In the genomic region with DNA sequence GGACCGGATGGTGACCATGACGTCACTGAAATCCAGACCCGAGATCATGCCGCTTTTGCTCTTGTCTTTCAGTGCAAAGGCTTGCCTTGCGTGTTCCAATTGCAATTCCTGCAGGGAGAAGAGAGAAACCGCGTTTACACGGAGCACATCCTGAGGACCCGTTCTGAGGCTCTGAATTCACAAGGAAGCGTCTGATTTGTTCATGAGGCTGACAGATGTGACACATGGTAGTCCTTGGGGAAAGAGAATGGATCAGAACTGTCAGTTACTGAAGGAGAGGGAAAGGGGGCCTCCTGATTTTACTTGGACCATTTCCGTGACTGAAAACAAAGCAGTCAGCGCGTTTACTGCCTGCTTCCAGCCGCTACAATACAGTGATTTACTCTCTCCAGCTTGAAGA, we compare ENCODE assay signal across 14 mouse cellular contexts. TPM values are rescaled to one million over a fixed set of nuclear protein-coding genes. Genes with fewer than 3 reads are reported as not detected.
DNase-seq lines count a peak whose midpoint lies in the region; ATAC-seq and TF ChIP-seq lines count a peak whose summit lies in the region.
"Had no signal": no experiment of that assay in that cellular context is flagged by ENCODE, and none has a peak within 500 bp of the region (broad histone marks: within the 10 kb centered on the region; RNA-seq: fewer than 3 reads in every experiment).

No protein-coding gene starts in this region.

- DNase-seq in hindbrain, postnatal 0 days (ENCODE audit: low spot score): no peak
- no peak for DNase-seq in right cerebral cortex, adult 2 months (ENCODE audit: low spot score in 2 of 2)
- DNase-seq in frontal cortex, postnatal 14 days (ENCODE audit: low spot score in 2 of 2): no peak
- DNase-seq: cerebellum, postnatal 36 days; heart, postnatal 10 days; kidney, adult 2 months; thymus, postnatal 36 days had no signal

- 0 out of 2 replicates have a peak overlapping the region, but pooled peaks have one; percentile 3 for H3K4me2 ChIP-seq in intestine, embryonic 15.5 days (replicated peaks)
- H3K4me2 ChIP-seq in intestine, embryonic 16.5 days (ENCODE audit: low read depth, low read length): no peak overlapping the region
- no peak overlapping the region for H3K4me2 ChIP-seq in midbrain, embryonic 15.5 days
- H3K4me2 ChIP-seq in midbrain, embryonic 16.5 days (ENCODE audit: low read length): no peak overlapping the region
- no peak overlapping the region for H3K4me2 ChIP-seq in hindbrain, postnatal 0 days (ENCODE audit: low read depth, low read length)
- H3K4me2 ChIP-seq: forebrain, embryonic 13.5 days; liver, embryonic 15.5 days; stomach, embryonic 15.5 days had no signal

- H3K9me3 ChIP-seq in intestine, embryonic 15.5 days: no peaks in the 10 kb centered on the region
- H3K9me3 ChIP-seq in intestine, embryonic 16.5 days (ENCODE audit: control insufficient read depth, low read length): no peaks in the 10 kb centered on the region
- H3K9me3 ChIP-seq in midbrain, embryonic 15.5 days: no peaks in the 10 kb centered on the region
- H3K9me3 ChIP-seq in midbrain, embryonic 16.5 days (replicated peaks; ENCODE audit: control insufficient read depth, low read length, poor library complexity, severe bottlenecking): 0 out of 2 replicates have a peak, but pooled peaks cover 4% of the 10 kb centered on the region
- no peaks in the 10 kb centered on the region for H3K9me3 ChIP-seq in hindbrain, postnatal 0 days (ENCODE audit: low read length)
- H3K9me3 ChIP-seq: forebrain, embryonic 13.5 days; liver, embryonic 15.5 days; stomach, embryonic 15.5 days had no signal

- no peak for ATAC-seq in intestine, embryonic 15.5 days
- ATAC-seq in intestine, embryonic 16.5 days: no peak
- ATAC-seq in midbrain, embryonic 15.5 days (replicated peaks): no peak
- no peak for ATAC-seq in midbrain, embryonic 16.5 days
- ATAC-seq in hindbrain, postnatal 0 days: no peak
- ATAC-seq: forebrain, embryonic 13.5 days had no signal

- H3K9ac ChIP-seq in intestine, embryonic 15.5 days: no peak overlapping the region
- H3K9ac ChIP-seq in intestine, embryonic 16.5 days (ENCODE audit: low read depth, low read length): no peak overlapping the region
- H3K9ac ChIP-seq in midbrain, embryonic 15.5 days: no peak overlapping the region
- H3K9ac ChIP-seq in midbrain, embryonic 16.5 days (ENCODE audit: low read depth, low read length): no peak overlapping the region
- H3K9ac ChIP-seq in hindbrain, postnatal 0 days (replicated peaks; ENCODE audit: low read length): no peak overlapping the region
- H3K9ac ChIP-seq: forebrain, embryonic 13.5 days; liver, embryonic 15.5 days; stomach, embryonic 15.5 days had no signal

- TF ChIP-seq CTCF in hindbrain, postnatal 0 days (IDR thresholded peaks at IDR 0.05; ENCODE audit: low read depth): no peak

- no peak overlapping the region for H3K4me3 ChIP-seq in intestine, embryonic 15.5 days (replicated peaks)
- H3K4me3 ChIP-seq in intestine, embryonic 16.5 days (ENCODE audit: low read length): no peak overlapping the region
- no peak overlapping the region for H3K4me3 ChIP-seq in midbrain, embryonic 15.5 days
- no peak overlapping the region for H3K4me3 ChIP-seq in midbrain, embryonic 16.5 days (ENCODE audit: low read depth, low read length)
- H3K4me3 ChIP-seq in hindbrain, postnatal 0 days (ENCODE audit: low read length): no peak overlapping the region
- H3K4me3 ChIP-seq: forebrain, embryonic 13.5 days; liver, embryonic 15.5 days; stomach, embryonic 15.5 days had no signal

- H3K36me3 ChIP-seq in intestine, embryonic 15.5 days: no peaks in the 10 kb centered on the region
- H3K36me3 ChIP-seq in intestine, embryonic 16.5 days (ENCODE audit: control insufficient read depth, insufficient read depth, low read length): no peaks in the 10 kb centered on the region; the same call in 1 of the 2 replicates
- H3K36me3 ChIP-seq in midbrain, embryonic 15.5 days (replicated peaks): peaks cover 23% of the 10 kb centered on the region
- peaks cover 21% of the 10 kb centered on the region for H3K36me3 ChIP-seq in midbrain, embryonic 16.5 days (ENCODE audit: control insufficient read depth, insufficient read depth, low read length)
- peaks cover 45% of the 10 kb centered on the region for H3K36me3 ChIP-seq in hindbrain, postnatal 0 days (ENCODE audit: insufficient read depth, low read length)

- H3K4me1 ChIP-seq in intestine, embryonic 15.5 days (replicated peaks): no peaks in the 10 kb centered on the region
- no peaks in the 10 kb centered on the region for H3K4me1 ChIP-seq in intestine, embryonic 16.5 days (ENCODE audit: control insufficient read depth, insufficient read depth, low read length)
- no peaks in the 10 kb centered on the region for H3K4me1 ChIP-seq in midbrain, embryonic 15.5 days
- no peaks in the 10 kb centered on the region for H3K4me1 ChIP-seq in midbrain, embryonic 16.5 days (ENCODE audit: control insufficient read depth, insufficient read depth, low read length)
- H3K4me1 ChIP-seq in hindbrain, postnatal 0 days (ENCODE audit: insufficient read depth, low read length): no peaks in the 10 kb centered on the region
- H3K4me1 ChIP-seq: forebrain, embryonic 13.5 days; liver, embryonic 15.5 days; stomach, embryonic 15.5 days had no signal

- 72% methylated on average over 14 of the region's 14 CpGs for WGBS in intestine, embryonic 15.5 days
- 68% methylated on average over 14 of the region's 14 CpGs for WGBS in intestine, embryonic 16.5 days
- 67% methylated on average over 14 of the region's 14 CpGs for WGBS in midbrain, embryonic 15.5 days
- WGBS in midbrain, embryonic 16.5 days: 68% methylated on average over 14 of the region's 14 CpGs
- WGBS in hindbrain, postnatal 0 days: 51% methylated on average over 14 of the region's 14 CpGs

- H3K27me3 ChIP-seq in intestine, embryonic 15.5 days (replicated peaks): no peaks in the 10 kb centered on the region
- no peaks in the 10 kb centered on the region for H3K27me3 ChIP-seq in intestine, embryonic 16.5 days (replicated peaks; ENCODE audit: control insufficient read depth, insufficient read depth, low read length)
- no peaks in the 10 kb centered on the region for H3K27me3 ChIP-seq in midbrain, embryonic 15.5 days (replicated peaks)
- no peaks in the 10 kb centered on the region for H3K27me3 ChIP-seq in midbrain, embryonic 16.5 days (ENCODE audit: control insufficient read depth, insufficient read depth, low read depth, low read length)
- no peaks in the 10 kb centered on the region for H3K27me3 ChIP-seq in hindbrain, postnatal 0 days (ENCODE audit: insufficient read depth, low read length)
- H3K27me3 ChIP-seq: forebrain, embryonic 13.5 days; liver, embryonic 15.5 days; stomach, embryonic 15.5 days had no signal

- H3K27ac ChIP-seq in intestine, embryonic 15.5 days: no peak overlapping the region
- H3K27ac ChIP-seq in intestine, embryonic 16.5 days (ENCODE audit: low read length): no peak overlapping the region
- 0 out of 2 replicates have a peak overlapping the region, but pooled peaks have one; percentile 8 for H3K27ac ChIP-seq in midbrain, embryonic 15.5 days
- H3K27ac ChIP-seq in midbrain, embryonic 16.5 days (ENCODE audit: low read length): no peak overlapping the region
- H3K27ac ChIP-seq in hindbrain, postnatal 0 days: peak overlapping the region; percentile 11; the same call in 1 of the 2 replicates
- H3K27ac ChIP-seq: forebrain, embryonic 13.5 days; liver, embryonic 15.5 days; stomach, embryonic 15.5 days had no signal

RNA-seq across cellular contexts. Expression of a gene that starts 52.5 kb away (rescaled TPM):
- polyA plus RNA-seq in intestine, embryonic 15.5 days (2015; fragmentation: Nextera tagmentation; extraction: Ambion mirVana): 27.3 and 29.2 TPM in 2 replicates
- polyA plus RNA-seq in intestine, embryonic 16.5 days (2015; fragmentation: Nextera tagmentation; extraction: Ambion mirVana): 27.0 and 28.3 TPM in 2 replicates
- 101 and 109 TPM in 2 replicates for polyA plus RNA-seq in midbrain, embryonic 15.5 days (2015; fragmentation: Nextera tagmentation; extraction: Ambion mirVana)
- 114 and 117 TPM in 2 replicates for polyA plus RNA-seq in midbrain, embryonic 16.5 days (2015; fragmentation: Nextera tagmentation; extraction: Ambion mirVana)
- 158 and 199 TPM in 2 replicates for total RNA-seq in hindbrain, postnatal 0 days (2014; rRNA removed)
- polyA plus RNA-seq in hindbrain, postnatal 0 days (2015; fragmentation: Nextera tagmentation; extraction: Ambion mirVana): 104 and 122 TPM in 2 replicates

Comparison
In these comparisons a context has a peak if more than half of its experiments do, and no peak if none do; other contexts are left out.
1. H3K27ac ChIP-seq: peak in midbrain, embryonic 15.5 days (single experiment) and hindbrain, postnatal 0 days (single experiment); none in intestine, embryonic 15.5 days (single experiment), intestine, embryonic 16.5 days (single experiment) and midbrain, embryonic 16.5 days (single experiment).